Mouse (Mus musculus) mature B cell (primary cell): ENCODE data around the gene Arf5.

ENCODE experiments used
- in situ Hi-C: fragments of 300-500 bp; cut with MboI; formaldehyde crosslinking; loops from 2 replicates; pipeline ENCODE4 v1.14.3; 2019

Gene Arf5

GRCm38 (mm10) chr6:28423313-28423712 is at the start of gene Arf5:
Gene Arf5 (plus strand): TSS chr6:28423560.
- in situ Hi-C loops, result no loop called here

GRCm38 (mm10) chr6:28381983-28382382 is 41.4 kb upstream of the Arf5 start:
- in situ Hi-C loops, result no loop called here

DNA sequence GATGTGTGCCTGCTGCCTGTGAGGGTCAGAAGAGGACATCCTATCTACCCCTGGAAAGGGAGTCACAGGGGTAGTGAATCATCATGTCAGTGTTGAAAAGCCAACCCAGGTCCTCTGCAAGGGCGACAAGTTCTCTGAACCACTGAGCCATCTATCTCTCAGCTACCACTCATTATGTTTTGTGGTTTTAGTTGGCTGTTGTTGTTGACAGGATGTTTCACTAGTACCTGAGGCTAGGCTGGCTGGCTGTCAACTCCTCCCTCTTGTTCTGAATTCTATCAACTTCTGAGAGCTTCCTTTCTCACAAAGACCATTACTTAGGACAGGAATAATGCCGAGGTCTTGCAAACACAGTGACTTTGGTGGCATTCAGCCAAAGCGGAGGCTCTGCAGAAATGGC is 38.2 kb upstream of the Arf5 start:
- in situ Hi-C loops, result no loop called here

DNA sequence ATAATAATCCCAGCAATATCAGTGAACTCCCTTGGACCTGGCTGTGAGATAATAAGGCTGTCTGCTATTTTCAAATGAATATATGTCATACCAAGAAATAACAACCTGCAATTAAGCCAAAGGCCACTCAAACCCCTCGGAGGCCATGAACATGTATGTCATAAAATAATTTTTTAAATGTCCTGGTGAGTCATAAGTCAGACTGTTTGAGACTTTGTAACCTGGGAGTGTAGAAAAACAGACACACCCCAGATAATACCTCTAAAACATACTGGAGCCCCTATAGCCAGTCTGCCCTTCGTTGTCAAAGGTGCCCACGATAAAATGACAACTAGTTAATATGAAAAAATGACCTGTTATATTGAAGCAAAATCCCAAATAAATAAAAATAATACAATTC is 34.3 kb upstream of the Arf5 start:
- in situ Hi-C loops, result no loop called here

DNA sequence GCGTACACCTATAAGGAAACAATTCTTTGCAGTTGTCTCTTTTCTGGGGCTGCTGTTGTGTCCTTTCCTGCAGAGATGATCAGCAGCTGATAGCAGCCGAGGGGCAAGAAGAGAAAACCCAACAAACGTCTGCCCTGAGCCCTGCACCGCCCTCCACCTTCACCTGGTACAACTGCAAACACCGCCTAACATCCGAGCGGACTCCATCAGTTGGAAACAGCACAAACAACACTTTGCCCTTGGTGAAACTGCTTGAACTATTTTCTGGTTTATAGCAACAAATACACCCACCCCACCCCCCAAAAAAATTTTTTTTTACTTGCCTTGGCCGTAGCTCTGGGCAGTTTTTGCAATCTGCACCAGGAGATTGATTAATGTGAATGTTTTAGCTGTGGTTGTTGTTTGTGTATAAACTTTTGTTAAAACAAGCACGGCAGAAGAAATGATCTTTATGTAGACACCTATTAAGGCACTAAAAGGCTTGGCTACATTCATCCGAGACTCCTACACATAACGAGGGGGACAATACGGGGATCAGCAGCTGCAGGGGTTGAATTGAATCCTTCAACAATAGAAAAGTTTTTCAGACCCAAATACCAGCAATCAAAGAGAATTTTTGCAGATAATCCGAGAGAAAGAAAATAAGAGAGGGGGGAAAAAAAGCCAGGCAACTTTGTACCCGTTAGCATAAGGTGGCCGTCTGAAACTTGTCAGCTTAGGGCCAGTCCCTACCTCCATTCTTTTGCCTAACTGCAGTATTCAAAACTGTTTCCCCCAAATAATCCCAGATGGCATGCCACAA is 27.1 kb upstream of the Arf5 start:
- in situ Hi-C loops, result no loop called here

GRCm38 (mm10) chr6:28396853-28397457 is 26.4 kb upstream of the Arf5 start:
- in situ Hi-C loops, result no loop called here

DNA sequence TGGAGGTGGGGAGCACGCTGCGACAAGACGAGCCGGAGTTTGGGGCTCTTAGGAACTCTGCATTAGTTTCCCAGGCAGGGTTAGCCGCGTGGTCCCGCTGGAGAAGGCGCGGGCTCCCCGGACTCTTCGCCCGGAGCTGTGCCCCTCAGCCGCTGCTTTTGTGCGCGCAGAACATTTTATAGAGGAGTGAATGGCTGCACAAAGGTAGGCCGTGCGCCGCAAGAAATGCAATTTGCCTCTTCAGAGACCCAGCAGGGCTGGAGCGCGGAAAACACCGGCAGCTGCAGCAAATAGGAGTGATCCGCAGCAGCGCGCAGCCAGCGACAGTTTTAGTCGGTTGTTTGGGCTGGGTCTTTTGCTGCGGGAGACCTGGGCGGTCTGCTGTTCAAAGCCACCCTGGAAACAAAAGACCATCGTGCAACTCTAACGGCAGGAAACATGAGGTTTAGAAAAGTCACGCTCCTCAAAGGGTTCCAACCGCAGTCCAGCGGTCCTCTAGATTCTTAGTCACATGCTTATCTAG is 25.6 kb upstream of the Arf5 start, which contains the start of gene Zfp800:
TSS of gene Zfp800 (minus strand) at position 325 of the 523 bp plus-strand sequence.
- in situ Hi-C loops, result no loop called here

GRCm38 (mm10) chr6:28398726-28399125 is 24.6 kb upstream of the Arf5 start:
- in situ Hi-C loops, result no loop called here

- in situ Hi-C loops, result no loop called here
Observed at GRCm38 (mm10) chr6:28399791-28400190, 23.6 kb upstream of the Arf5 start.

GRCm38 (mm10) chr6:28410053-28410452 is 13.3 kb upstream of the Arf5 start:
- in situ Hi-C loops, result no loop called here

DNA sequence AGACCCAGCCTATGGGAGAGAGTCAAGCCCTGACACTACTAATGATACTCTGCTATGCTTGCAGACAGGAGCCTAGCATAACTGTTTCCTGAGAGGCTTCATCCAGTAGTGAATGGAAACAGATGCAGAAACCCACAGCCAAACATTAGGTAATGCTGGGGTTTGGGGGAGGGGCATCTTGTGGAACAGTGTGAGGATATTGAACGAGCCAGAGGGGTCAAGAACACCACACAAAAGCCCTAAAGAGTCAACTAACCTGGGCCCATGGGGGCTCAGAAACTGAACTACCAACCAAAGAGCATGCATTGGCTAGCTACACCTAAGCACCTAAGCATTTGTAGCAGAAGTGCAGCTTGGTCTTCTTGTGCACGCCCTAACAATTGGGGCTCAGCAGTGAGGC is 12.1 kb upstream of the Arf5 start:
- in situ Hi-C loops, result no loop called here

DNA sequence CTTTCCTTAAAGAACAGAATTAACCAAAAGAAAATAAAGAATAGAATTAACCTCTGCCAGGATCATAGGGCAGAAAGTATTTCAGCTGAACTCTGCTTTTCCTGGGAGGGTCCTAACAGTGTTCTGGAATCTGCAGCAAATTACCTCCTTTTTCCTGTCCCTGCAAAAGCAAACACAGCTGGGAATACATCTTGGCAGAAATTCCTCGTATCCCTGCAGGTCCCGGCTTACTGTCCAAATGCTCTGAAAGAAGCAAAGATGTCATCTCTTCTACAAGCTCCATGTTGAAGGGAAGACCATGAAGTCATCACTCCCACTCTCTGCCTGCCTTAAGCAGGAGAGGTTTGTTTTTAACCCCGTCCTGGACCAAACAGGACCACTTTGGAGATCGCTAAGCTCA is 6.4 kb upstream of the Arf5 start:
- in situ Hi-C loops, result no loop called here

- in situ Hi-C loops, result no loop called here
Observed at GRCm38 (mm10) chr6:28418449-28418848, 4.9 kb upstream of the Arf5 start.

GRCm38 (mm10) chr6:28419673-28420072 is 3.7 kb upstream of the Arf5 start:
- in situ Hi-C loops, result no loop called here

DNA sequence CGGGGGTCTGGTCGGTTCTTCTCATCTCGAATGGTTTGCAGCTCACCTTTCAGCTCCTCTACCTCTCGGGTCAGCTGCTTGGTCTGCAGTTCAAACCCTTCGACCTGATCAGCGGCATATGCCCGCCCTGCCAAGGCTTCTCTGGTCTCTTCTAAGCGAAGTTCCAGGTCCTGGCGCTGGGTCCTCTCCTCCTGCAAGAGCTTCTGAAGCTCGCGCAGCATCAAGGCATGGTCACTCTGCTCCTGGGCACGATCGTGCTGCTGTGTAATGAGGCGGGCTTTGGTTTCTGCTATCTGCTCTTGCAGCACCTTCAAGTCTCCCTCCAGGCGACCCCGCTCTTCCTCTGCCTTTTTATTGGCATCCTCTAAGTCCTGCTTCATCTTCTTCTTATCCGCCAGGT is 3.0 kb upstream of the Arf5 start:
- in situ Hi-C loops, result no loop called here

- in situ Hi-C loops, result no loop called here
Observed at GRCm38 (mm10) chr6:28420865-28421264, 2.5 kb upstream of the Arf5 start.

GRCm38 (mm10) chr6:28421469-28422000 is 1.8 kb upstream of the Arf5 start:
- in situ Hi-C loops, result no loop called here

DNA sequence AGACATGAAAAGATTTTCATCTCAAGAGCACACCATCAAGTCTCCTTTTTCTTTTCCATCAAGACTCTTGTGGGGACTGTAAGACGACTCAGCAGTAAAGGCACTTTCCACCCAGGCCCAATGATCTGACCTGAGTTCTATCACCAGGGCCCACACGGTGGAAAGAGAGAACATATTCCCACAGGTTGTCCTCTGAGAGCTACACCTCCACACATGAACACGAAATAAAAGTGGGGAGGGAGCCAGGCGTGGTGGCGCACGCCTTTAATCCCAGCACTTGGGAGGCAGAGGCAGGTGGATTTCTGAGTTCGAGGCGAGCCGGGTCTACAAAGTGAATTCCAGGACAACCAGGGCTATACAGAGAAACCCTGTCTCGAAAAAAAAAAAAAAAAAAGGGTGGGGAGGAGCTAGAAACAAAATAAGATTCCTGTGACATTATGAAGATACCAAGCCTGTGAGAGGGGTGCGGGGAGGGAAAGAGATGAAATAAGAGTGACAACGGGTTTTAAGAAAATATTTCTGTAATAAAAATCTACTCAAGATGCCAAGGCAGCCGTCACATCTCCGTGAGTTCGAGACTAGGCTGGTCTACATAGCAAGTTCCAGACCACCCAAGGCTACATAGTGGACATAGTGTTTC is 589 bp upstream of the Arf5 start:
- in situ Hi-C loops, result no loop called here

- in situ Hi-C loops, result no loop called here
Observed at GRCm38 (mm10) chr6:28423767-28424695, 671 bp downstream of the Arf5 start.

DNA sequence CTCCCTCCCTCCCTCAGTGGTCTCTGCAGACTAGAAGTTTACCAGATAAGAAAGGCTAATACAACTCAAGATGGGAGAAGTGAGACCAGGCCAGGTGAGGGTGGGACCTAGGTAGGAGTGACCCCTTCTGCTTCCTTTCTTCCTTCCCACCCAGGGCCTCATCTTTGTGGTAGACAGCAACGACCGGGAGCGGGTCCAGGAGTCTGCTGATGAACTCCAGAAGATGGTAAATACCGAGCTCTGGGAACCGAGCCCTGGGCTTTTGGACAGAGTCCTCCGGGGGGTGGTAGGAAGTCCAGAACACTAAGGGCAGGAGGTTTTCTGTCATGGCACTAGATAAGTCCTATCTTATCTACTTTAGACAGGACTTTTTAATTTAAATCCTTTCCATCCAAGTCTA is 1.7 kb downstream of the Arf5 start:
- in situ Hi-C loops, result no loop called here

GRCm38 (mm10) chr6:28427096-28427839 is 3.9 kb downstream of the Arf5 start, which contains the start of gene Fscn3:
Gene Fscn3 (plus strand): TSS chr6:28427789.
- in situ Hi-C loops, result no loop called here
